8 mouse cellular contexts compared by ENCODE assay signal in genomic region chr10:121476190-121476967, GRCm38 (mm10). TPM values are rescaled to one million over a fixed set of nuclear protein-coding genes. Genes with fewer than 3 reads are reported as not detected.
DNase-seq lines count a peak whose midpoint lies in the region; ATAC-seq lines count a peak whose summit lies in the region.

Gene Rassf3, minus strand, starts transcription at chr10:121476347.

- peak; percentile 98 for DNase-seq in 416B (ENCODE audit: low read depth)
- DNase-seq in adrenal gland, postnatal 36 days: peak; percentile 97 to 99
- DNase-seq in heart, adult 11 months: peak; percentile 99
- DNase-seq in kidney, adult 18-20 months: peak; percentile 97
- peak; percentile 90 for DNase-seq in midbrain, embryonic 14.5 days
- DNase-seq in spleen, adult 12 weeks (ENCODE audit: low spot score): peak; percentile 93

- ATAC-seq in embryonic facial prominence, embryonic 12.5 days (ENCODE audit: insufficient number of reproducible peaks, insufficient read depth, low FRiP score, low TSS enrichment): peak; percentile 93
- peak; percentile 95 for ATAC-seq in limb, embryonic 12.5 days (ENCODE audit: insufficient number of reproducible peaks, insufficient read depth, low FRiP score, low TSS enrichment, low read depth)
- ATAC-seq in midbrain, embryonic 14.5 days (ENCODE audit: low FRiP score, low TSS enrichment): peak; percentile 93

- peak within 1 kb of the TSS; percentile 85 for H3K4me2 ChIP-seq in embryonic facial prominence, embryonic 12.5 days (replicated peaks)
- peak within 1 kb of the TSS; percentile 84 for H3K4me2 ChIP-seq in limb, embryonic 12.5 days
- H3K4me2 ChIP-seq in midbrain, embryonic 14.5 days (ENCODE audit: low read length): peak within 1 kb of the TSS; percentile 94

- no peaks in the 10 kb centered on the region for H3K9me3 ChIP-seq in embryonic facial prominence, embryonic 12.5 days
- H3K9me3 ChIP-seq in limb, embryonic 12.5 days: no peaks in the 10 kb centered on the region
- H3K9me3 ChIP-seq in midbrain, embryonic 14.5 days (ENCODE audit: control insufficient read depth, low read length): no peaks in the 10 kb centered on the region

- no peaks in the 10 kb centered on the region for H3K27me3 ChIP-seq in embryonic facial prominence, embryonic 12.5 days
- no peaks in the 10 kb centered on the region for H3K27me3 ChIP-seq in limb, embryonic 12.5 days
- peaks cover 19% of the 10 kb centered on the region; the same call in 1 of the 2 replicates for H3K27me3 ChIP-seq in midbrain, embryonic 14.5 days (ENCODE audit: control insufficient read depth, insufficient read depth, low read length)

- H3K36me3 ChIP-seq in embryonic facial prominence, embryonic 12.5 days: no peaks in the 10 kb centered on the region
- no peaks in the 10 kb centered on the region for H3K36me3 ChIP-seq in limb, embryonic 12.5 days
- no peaks in the 10 kb centered on the region for H3K36me3 ChIP-seq in midbrain, embryonic 14.5 days (ENCODE audit: control insufficient read depth, insufficient read depth, low read length)

- H3K4me3 ChIP-seq in embryonic facial prominence, embryonic 12.5 days: peak within 1 kb of the TSS; percentile 96
- peak within 1 kb of the TSS; percentile 90 for H3K4me3 ChIP-seq in limb, embryonic 12.5 days (replicated peaks)
- peak within 1 kb of the TSS; percentile 55 for H3K4me3 ChIP-seq in midbrain, embryonic 14.5 days (replicated peaks; ENCODE audit: low read depth, low read length)

- peaks cover 33% of the 10 kb centered on the region for H3K4me1 ChIP-seq in embryonic facial prominence, embryonic 12.5 days
- H3K4me1 ChIP-seq in limb, embryonic 12.5 days (replicated peaks): peaks cover 39% of the 10 kb centered on the region
- peaks cover 6% of the 10 kb centered on the region; the same call in 1 of the 2 replicates for H3K4me1 ChIP-seq in midbrain, embryonic 14.5 days (ENCODE audit: control insufficient read depth, insufficient read depth, low read length)

- WGBS in embryonic facial prominence, embryonic 12.5 days: 1% methylated on average over 38 of the region's 62 CpGs
- 1% methylated on average over 61 of the region's 62 CpGs for WGBS in limb, embryonic 12.5 days
- WGBS in midbrain, embryonic 14.5 days: under 1% methylated on average over 61 of the region's 62 CpGs

- H3K27ac ChIP-seq in embryonic facial prominence, embryonic 12.5 days: peak within 1 kb of the TSS; percentile 89
- H3K27ac ChIP-seq in limb, embryonic 12.5 days: peak within 1 kb of the TSS; percentile 91
- no peak within 1 kb of the TSS for H3K27ac ChIP-seq in midbrain, embryonic 14.5 days (replicated peaks; ENCODE audit: low read depth, low read length)

- H3K9ac ChIP-seq in embryonic facial prominence, embryonic 12.5 days: peak within 1 kb of the TSS; percentile 95
- H3K9ac ChIP-seq in limb, embryonic 12.5 days (replicated peaks): peak within 1 kb of the TSS; percentile 92
- peak within 1 kb of the TSS; percentile 64 for H3K9ac ChIP-seq in midbrain, embryonic 14.5 days (replicated peaks; ENCODE audit: low read length)

RNA-seq across cellular contexts. Expression of gene Rassf3, which starts in this region (rescaled TPM):
- total RNA-seq in adrenal gland, postnatal 36 days (2021): 10 to 100 TPM; 37.5 to 38.2 TPM
- 23.1 and 24.7 TPM in 2 replicates for polyA plus RNA-seq in embryonic facial prominence, embryonic 12.5 days (2016; fragmentation: Nextera tagmentation; extraction: Ambion mirVana)
- 20.2 and 22.2 TPM in 2 replicates for polyA plus RNA-seq in limb, embryonic 12.5 days (2016; fragmentation: Nextera tagmentation; extraction: Ambion mirVana)
- 2.4 and 4.5 TPM in 2 replicates for polyA plus RNA-seq in midbrain, embryonic 14.5 days (2014; fragmentation: Nextera tagmentation; extraction: Ambion mirVana)
